Mouse (Mus musculus): ENCODE data around the gene Mtx1. TPM values are rescaled to one million over a fixed set of nuclear protein-coding genes. Genes with fewer than 3 reads are reported as not detected.

Mtx1 gene
- total RNA-seq, 2 experiments from 2014 or later: 100 to 102 TPM

DNA sequence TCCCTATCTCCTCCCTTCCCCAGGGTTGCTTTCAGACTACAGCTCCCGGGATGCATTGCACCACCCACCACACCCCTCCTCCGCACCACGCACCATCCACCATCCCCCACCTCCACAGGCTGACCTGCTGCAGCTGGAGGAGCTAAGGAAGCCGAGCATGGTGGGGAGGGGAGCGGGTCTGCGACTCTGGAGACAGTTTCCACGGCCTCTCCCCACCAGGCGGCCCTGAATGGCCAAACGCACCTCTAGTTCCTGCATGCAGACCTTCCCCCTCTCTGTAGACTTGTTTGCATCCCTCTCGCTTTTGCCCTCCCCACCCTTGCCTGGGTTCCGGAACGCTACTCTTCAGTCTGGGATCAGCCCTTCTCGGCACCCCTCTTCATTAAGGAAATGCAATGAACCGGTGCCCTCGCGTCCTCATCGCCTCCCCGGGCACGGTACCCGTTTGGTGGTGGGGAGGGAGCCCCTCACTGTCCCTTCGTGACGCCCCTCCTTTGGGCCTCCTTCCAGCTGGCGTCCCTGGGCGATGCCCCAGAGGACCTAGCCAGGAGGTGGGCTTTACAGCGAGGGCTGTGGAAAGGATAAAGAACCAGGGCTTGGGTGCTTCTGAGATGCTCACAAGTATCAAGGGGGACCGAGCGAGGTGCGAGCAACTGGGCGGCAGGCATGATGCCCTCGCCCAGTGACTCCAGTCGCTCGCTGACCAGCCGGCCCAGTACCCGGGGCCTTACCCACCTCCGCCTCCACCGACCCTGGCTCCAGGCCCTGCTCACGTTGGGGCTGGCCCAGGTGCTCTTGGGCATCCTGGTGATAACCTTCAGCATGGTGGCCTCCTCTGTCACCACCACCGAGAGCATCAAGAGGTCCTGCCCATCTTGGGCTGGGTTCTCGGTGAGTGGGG is 43.6 kb downstream of the Mtx1 start, which contains the start of gene Fam189b:
Gene Fam189b (plus strand): TSS at position 86 of the 901 bp plus-strand sequence.
- peak within 1 kb of the TSS; percentile 88 for H3K4me3 ChIP-seq
- DNase-seq (ENCODE audit: low spot score in 2 of 2): peak; percentile 91 to 95
- peak; percentile 27 for TF ChIP-seq CTCF (conservative IDR thresholded peaks at IDR 0.05)
- peak within 1 kb of the TSS; percentile 98 for H3K27ac ChIP-seq

DNA sequence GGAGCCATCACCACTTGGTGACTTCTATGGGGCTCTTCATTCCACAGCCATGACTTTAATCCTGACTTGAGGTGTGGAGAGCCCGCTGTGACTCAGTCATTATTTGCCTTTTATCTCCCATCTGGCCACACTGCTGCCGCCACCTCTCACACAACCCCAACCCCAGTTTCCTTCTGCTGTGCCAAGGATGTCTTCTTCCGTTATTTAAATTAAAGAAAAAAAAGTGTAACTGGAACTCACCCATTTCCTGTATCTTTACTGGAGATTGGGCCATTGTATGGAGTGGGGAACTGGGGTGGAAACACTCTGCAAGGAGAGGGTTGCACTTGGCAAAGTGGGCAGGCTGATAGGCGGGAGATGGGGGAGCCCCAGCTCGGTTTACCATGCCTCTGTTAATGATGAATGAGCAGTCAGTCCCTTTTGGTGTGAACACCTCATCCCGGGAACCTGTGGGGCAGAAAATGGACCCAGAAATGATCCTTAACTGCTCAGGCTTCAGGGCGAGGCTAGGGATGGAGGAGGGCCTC is 44.3 kb downstream of the Mtx1 start:
- Histone ChIP-seq H3K4me3 (peak overlapping the region; percentile 88; the same call in 1 of the 2 replicates), H3K27ac (peak overlapping the region; percentile 98)
- TF ChIP-seq CTCF (conservative IDR thresholded peaks at IDR 0.05): no peak
- no peak for DNase-seq (ENCODE audit: low spot score in 2 of 2)

DNA sequence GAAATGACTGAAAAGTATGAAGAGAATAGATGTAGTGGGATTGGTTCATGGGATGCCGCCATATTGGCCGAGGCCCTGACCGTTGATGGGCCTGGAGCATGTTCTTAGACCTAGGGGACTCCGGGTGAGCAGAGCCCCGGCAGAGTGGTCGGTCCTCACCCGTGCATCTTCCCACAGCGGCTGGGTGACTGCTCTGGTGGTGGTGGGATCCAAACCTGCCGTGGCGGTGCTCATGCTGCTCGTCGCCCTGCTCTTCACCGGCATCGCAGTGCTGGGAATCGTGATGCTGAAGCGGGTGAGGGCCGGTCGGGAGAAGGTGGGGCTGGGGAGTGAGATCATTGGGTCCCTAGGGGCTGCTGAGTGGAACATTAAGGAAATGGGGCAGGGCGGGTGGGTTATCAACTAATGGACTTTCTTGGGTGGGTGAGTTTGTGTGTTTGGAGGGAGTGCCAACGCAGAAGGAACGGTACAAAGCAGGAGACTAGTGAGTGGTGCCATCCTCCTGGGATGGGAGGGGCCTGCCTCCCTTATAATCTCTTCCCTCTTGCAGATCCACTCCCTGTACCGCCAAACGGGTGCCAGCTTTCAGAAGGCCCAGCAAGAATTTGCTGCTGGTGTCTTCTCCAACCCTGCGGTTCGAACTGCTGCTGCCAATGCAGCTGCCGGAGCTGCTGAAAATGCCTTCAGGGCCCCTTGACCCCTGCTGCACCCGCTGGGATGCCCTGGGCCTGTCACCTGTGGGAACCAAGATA is 45.0 kb downstream of the Mtx1 start:
- H3K27ac ChIP-seq: peak overlapping the region; percentile 98; the same call in 1 of the 2 replicates
- no peak for TF ChIP-seq CTCF (conservative IDR thresholded peaks at IDR 0.05)
- no peak for DNase-seq (ENCODE audit: low spot score in 2 of 2)
- no peak overlapping the region for H3K4me3 ChIP-seq

DNA sequence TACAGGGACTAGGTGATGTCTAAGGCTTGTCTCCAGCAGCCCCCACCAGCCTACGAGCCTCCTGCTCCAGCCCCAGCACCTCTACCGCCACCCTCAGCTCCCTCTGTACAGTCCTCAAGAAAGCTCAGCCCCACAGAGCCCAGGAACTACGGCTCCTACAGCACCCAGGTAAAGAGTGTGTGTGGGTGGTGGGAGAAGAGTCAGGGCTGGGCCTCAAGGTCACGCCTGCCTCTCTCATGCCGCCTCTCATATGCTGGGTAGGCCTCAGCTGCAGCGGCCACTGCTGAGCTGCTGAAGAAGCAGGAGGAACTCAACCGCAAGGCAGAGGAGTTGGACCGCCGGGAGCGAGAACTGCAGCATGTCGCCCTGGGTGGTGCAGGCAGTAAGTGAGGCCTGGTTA is 47.8 kb downstream of the Mtx1 start:
- H3K4me3 ChIP-seq: no peak overlapping the region
- DNase-seq (ENCODE audit: low spot score in 2 of 2): no peak
- no peak for TF ChIP-seq CTCF (conservative IDR thresholded peaks at IDR 0.05)

DNA sequence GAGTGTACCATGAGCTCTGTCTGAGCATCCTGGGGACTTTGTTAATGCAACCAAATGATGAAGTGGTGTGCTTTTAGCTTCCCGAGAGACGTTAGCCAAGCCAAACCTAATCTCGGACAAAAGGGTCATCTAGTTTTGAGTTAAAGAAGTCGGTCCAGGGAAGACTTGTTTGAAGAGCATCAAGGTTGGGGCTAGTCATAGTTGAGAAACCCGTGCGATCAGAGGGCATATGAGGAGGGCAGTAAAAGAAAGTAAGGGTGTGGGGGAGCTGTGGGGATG is 48.8 kb downstream of the Mtx1 start:
- TF ChIP-seq CTCF (conservative IDR thresholded peaks at IDR 0.05): no peak
- DNase-seq (ENCODE audit: low spot score in 2 of 2): no peak
- peak overlapping the region; percentile 87 for H3K27ac ChIP-seq

More for the DNA sequence above, 47.8 kb downstream of the Mtx1 start:
- no peak overlapping the region for H3K27ac ChIP-seq

DNA sequence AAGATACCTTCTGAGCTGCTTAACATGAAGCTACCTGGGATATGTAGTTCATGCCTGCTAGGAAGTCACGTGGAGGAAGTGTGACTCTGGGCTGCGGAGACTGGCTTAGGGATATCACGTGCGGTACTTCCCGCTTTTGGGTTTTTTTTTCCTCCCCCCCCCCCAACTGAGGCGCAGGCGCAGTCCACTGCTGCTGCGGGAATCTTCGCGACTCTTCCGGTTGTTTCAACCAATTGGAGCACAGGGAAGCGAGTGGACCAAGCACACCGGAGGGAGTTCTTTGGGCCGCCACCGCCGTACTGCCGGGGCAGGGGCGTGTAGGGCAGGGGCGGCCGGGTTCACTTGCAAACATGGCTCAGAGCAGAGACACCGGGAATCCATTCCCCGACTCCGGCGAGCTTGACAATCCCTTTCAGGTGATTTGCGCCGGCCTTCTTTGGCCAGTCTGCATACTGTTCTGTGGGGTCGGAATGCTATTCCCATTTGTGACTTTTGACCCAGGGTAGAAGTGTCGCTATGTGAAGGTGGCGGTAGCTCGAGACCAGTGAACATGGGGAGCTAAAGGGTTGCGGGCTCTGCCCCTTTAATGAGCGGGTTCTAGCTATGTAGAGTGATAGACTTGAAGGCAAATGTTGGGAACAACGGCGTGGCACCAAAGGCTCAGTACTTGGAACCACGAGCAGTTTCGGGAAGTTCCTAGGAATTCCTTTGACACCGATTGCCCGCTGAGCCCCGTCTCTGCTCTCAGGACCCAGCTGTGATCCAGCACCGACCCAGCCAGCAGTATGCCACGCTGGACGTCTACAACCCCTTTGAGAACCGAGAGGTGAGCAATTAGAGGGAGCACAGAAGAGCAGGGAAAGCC is 49.4 kb downstream of the Mtx1 start, which contains the start of gene Scamp3:
Gene Scamp3 (plus strand): TSS at position 232 of the 865 bp plus-strand sequence.
- TF ChIP-seq CTCF (conservative IDR thresholded peaks at IDR 0.05): no peak
- Histone ChIP-seq H3K27ac (peak within 1 kb of the TSS; percentile 87), H3K4me3 (peak within 1 kb of the TSS; percentile 97)
- peak; percentile 83 to 93 for DNase-seq (ENCODE audit: low spot score in 2 of 2)

More for the DNA sequence above, 48.8 kb downstream of the Mtx1 start:
- peak overlapping the region; percentile 97 for H3K4me3 ChIP-seq

DNA sequence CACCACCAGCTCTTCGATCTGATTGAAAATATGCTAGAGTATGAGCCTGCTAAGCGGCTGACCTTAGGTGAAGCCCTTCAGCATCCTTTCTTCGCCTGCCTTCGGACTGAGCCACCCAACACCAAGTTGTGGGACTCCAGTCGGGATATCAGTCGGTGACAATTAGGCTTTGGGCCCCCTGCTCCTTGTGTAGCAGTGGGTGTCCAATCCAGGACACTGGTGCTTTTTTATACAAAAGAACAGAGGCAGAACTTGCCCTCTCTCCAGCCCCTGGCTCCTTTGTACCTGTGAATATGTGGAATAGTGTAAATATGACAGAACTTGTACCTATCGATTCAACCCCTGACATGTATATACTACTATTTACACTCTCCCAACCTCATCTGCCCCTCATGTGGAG is 50.5 kb downstream of the Mtx1 start:
- TF ChIP-seq CTCF (conservative IDR thresholded peaks at IDR 0.05): no peak
- DNase-seq (ENCODE audit: low spot score in 2 of 2): no peak
- H3K4me3 ChIP-seq: no peak overlapping the region
- H3K27ac ChIP-seq: no peak overlapping the region

DNA sequence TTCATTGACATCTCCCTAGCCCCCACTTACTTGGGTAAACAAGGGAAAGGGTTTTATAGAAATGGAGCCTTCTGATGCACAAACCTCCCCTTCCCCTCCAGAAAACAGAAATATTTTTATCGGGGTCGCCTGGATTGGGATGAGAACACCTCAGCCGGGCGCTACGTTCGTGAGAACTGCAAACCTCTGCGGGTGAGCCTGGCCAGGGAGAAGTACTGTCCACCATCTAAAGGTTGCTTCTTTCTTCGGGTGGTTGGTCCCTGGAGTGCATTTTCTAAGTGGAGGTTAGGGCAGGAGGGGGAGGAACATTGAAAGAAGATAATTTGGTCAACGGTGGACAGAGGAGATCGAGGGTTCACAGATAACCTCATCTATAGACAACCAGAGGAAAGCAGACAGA is 51.3 kb downstream of the Mtx1 start:
- no peak for DNase-seq (ENCODE audit: low spot score in 2 of 2)

DNA sequence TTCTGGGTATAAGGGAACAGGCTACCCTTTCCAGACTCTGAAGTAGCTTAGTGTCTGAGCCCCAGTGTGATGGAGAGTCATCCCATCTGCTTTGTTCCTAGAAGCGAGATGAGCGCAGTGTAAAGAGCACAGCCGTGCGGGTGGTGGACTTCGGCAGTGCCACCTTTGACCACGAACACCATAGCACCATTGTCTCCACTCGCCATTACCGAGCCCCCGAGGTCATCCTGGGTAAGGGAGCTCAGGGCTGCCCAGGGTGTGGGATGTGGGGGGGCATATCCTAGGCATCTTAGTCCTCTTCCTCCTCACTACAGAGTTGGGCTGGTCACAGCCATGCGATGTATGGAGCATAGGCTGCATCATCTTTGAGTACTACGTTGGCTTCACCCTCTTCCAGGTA is 52.0 kb downstream of the Mtx1 start:
- TF ChIP-seq CTCF (conservative IDR thresholded peaks at IDR 0.05): no peak
- Histone ChIP-seq H3K27ac (no peak overlapping the region), H3K4me3 (no peak overlapping the region)
- no peak for DNase-seq (ENCODE audit: low spot score in 2 of 2)

More for the DNA sequence above, 51.3 kb downstream of the Mtx1 start:
- no peak overlapping the region for H3K4me3 ChIP-seq
- H3K27ac ChIP-seq: no peak overlapping the region
- no peak for TF ChIP-seq CTCF (conservative IDR thresholded peaks at IDR 0.05)

DNA sequence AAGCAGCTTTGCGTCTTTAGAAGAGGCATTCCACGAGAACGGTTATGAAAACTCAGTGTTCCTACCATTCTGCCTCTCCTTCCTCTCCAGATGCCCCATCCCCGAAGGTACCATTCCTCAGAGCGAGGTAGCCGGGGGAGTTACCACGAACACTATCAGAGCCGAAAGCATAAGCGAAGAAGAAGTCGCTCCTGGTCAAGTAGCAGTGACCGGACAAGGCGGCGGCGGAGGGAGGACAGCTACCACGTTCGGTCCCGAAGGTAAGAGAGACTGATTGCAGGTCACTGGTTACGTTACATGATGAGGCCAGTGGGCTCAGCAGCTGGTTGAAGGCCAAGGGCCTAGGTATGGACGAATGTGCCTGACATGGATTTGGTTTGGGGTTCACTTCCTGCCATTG is 59.9 kb downstream of the Mtx1 start:
- no peak overlapping the region for H3K27ac ChIP-seq
- no peak for DNase-seq (ENCODE audit: low spot score in 2 of 2)
- no peak for TF ChIP-seq CTCF (conservative IDR thresholded peaks at IDR 0.05)

DNA sequence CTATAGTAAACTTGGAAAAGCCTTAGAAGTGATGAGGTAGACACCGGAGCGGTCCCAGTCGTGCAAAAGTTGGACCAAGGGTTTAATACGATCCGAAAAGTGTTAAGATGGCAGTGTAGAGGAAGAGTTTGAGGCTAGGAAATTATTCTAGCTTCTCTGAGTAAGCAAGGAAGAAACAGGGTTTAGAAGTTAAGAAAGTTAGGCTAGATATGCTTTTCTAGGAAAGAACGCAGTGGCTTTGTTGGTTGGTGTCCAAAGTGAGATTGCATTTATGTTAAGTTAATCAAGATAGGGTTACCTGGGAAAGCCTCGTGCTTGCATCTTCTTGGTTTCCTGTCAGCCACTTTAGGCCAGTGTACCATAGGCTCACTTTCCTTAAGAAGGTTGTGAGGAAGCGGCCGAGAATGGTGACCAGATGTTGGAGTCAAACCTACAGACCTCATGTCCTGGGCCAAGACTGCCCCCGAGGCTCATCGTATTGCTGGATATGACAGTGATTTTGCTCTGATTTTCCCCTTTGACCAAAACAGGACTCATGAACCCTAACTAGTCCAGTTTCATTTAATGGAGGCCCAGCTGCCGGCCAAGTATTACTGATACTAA is 61.5 kb downstream of the Mtx1 start:
- peak overlapping the region; percentile 84 for H3K4me3 ChIP-seq
- no peak for DNase-seq (ENCODE audit: low spot score in 2 of 2)
- H3K27ac ChIP-seq: peak overlapping the region; percentile 95
- no peak for TF ChIP-seq CTCF (conservative IDR thresholded peaks at IDR 0.05)

More for the DNA sequence above, 59.9 kb downstream of the Mtx1 start:
- H3K4me3 ChIP-seq: no peak overlapping the region
